Mouse (Mus musculus): ENCODE measurements at regions not wholly inside any gene's neighbourhood (a gene's known extent, or its start where the extent isn't known, plus 50 kb on each side); places are given as distances from the start of the nearest gene placed in this dataset.
"Not testable (repeated sequence)": the region's sequence is repeated elsewhere in the genome, so short reads cannot be mapped to it uniquely, and the experiment has no call there.

DNA sequence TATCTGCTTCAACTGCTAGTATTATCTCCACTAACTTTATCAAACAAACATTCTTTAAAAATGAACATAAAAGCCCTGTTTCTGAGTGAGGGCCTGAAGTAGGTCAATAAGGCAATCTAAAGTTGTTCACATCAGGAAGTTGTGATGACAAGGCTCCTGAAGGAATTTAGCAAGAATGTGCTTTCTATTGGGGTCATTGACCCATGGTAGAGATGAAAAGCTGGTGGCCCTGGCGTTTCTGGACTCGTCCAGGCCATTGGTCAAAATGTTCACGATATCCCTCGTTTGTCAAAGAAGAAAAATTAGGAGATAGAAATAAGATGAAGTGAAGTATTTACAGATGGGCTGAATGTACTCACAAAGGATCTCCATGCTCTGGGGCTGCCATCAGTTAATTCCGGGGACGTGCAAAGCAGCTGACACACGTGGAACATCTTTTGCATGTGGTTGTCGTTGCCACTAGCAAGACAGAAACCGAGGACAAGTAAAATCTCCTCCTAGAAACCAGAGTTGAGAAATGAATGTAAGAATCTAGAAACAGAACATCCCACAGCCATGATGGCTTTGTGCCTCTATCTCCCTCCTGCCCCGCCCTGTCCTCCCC, 134.1 kb downstream of the Snx18 start:
- DNase-seq = no peak

DNA sequence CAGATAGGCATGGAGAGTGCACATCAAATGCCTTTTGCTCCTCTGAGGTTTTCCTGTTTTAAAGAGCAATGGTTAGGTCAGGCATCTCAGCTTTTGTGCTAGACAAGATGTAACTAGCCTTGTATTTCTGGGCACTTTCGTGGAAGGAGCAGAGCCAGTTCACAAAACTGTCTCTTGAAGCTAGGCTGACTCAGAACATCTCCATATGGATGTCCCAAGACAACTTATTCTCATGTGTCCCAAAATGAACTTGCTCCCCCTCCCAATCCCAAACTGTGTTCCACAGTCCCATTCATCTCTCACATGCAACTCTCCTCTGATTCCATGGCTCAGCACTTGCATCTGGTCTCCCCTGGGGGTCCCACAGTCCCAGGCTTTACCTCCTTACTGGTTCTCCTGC, 135.5 kb downstream of the Snx18 start:
- DNase-seq = no peak

DNA sequence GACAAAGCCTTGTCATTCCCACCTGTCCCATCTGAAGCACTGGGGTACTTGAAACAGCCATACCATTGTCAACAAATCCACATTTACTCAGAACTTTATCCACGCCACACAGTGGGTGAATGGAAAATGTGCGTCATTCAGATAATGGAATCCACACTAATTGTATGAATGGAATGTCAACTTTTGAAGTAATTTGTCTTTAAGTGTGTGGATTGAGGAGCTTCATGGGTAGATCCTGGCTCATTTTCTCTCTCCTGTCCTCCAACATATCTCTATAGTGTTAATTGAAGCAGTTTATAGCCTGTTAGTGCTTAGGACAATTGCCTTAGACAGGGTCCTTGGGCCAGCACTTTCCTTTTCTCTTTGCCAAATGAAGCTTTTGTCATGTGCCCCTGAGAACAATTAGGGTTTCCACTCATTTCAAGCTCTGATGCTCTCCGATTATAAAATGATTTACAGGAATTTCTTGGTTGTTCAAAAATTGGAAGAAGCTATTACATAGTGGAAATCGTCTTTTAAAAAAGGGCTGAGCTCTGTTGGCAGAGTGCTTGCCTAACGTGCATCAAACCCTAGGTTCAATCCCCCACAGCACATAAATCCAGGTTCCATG, 140.4 kb downstream of the Snx18 start:
- DNase-seq = no peak

DNA sequence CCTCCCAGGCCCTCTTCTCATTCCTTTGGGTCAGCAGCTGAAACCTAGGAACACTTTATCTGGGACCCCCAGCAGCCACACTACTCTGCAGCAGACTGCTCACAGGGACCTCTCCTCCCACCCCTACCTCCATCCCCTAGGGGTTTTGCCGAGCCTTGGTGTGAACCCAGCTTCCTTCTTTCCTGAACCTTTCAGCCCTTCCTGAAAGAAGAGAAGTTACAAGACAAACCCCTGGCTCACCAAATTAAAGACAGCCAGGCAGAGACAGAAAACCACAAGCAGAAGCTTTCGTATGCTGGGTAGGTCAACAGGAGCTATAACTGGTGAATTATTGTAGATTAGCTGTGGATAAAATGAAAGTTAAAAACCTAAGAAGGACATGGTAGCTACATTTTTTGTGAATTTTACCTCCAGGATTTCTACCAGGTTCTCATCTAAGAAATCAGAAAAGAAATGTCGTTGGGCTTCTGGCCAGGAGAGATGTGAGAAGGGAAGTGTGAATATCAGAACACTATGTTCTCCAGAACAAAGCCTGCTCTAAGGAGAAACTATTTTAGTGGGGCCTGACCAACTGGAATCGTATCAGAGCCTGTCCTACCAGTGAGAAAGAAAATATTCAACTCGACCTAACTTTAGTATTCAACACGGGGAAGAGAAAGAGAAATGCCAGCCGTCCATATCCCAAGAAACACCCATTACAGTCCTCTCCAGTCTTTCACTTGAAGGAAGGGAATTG, 147.4 kb downstream of the Snx18 start:
- no peak for DNase-seq

DNA sequence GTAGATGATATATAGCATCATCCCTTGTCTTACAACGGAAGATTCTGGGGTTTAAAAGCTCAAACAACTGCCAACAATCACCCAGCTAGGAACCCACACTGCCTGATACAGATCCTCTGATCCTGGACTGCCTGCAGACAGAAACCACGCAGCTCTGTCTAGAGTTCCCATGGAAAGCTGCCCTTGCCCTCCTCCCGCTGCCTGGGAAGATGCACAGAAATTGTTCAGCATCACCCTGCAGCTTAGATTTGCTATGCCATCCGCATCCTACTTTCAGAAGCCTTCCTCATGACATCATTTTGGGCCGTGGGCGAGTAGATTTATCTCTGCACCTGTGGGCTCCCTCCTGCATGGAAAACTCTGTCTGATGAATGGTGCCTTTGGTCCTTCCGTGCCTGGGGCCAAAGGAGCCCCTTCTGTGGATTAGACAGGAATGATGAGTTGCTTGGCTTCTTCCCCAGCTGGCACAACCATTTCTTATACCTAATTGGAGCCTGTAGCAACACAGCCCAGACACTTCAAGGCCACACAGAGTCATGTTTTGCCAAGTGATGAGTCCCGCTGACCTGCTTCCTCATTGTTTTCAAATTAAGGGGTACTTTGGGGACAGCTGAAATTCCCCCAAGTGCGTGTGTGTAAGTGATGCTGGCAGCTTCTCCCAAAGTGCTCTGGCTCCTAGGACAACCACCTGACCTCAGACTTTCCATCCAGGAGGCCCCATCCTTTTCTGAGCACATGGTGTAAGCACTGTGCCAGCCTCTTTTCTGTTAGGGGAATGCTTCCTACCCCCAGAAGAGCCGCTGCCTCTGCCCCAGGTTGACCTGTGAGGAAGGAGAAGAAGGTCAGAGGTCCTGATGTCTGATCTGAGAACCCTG, 153.9 kb downstream of the Snx18 start:
- no peak for DNase-seq

DNA sequence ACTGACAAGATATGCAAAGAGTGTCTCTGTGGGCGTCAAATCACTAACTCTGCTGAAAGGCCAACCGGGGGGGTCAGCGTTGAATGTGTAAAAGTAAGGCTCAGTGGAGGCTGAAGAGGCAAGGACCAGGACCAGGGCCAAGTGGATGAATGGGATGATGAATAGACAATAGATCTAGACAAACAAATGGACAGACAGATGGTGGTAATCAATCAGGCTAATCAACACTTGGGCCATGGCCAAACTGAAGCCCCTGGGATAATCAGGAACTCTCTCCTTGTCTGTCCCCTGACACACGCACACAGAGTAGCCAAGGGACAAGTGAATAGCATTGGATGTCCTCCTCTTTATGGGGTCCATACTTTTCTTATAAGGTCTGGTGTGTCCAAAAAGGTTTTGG, 154.9 kb downstream of the Snx18 start:
- DNase-seq = no peak

DNA sequence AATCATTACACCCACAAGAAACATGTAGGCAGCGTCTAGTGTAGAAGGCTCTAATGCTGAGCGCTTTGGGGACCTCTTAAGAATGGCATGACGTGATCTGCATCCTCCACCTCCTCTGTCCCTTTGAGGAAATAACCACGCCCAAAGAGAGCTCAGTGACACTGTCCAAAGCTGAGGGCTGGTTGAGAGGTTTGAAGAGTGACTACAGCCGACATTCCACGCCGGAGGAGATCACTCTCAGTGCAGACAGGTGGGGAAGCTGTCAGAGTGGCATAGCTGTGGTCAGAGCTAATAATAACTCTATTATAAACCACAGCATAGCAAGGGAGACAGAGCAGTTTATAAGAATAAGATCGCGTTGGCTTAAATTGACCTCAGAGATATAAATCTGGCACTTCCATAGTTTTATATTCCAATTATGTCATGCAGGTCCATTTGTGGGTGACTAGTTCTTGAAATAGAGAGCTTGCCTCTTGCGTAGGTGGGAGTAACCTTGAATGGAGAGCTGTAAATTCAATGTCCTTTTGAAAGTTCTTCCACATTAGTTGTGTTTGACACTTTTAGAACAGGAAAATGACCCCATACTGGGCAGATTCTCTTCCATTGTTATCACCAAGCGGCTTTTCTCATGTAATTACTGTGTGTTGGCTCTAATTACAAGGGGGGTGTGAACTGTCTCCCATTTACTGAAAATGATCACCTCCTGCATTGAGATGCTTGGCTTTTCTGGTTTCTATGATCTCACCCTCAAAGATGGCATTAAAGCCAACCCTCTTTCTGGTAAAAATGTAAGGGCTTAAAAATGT, 161.7 kb downstream of the BC067074 start:
- no peak for DNase-seq

DNA sequence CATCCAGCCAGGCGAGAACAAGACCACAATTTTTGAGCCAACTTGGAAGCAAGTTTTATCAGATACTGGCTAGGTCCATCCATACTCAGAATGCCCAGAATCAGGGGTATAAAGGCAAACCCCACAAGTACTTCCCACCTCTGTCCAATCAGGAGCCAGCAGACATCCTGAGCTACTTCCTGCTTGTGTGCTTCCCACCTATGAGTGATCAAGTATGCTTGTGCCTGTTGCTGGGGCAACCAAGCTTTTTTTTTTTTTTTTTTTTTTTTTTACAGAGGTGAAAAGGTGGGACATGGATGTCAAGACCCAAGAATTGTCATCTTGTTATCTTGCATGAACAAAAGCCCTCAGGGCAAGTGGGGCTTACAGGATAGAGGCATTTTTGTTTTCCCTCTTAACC, 155.4 kb downstream of the BC067074 start:
- DNase-seq = no peak

DNA sequence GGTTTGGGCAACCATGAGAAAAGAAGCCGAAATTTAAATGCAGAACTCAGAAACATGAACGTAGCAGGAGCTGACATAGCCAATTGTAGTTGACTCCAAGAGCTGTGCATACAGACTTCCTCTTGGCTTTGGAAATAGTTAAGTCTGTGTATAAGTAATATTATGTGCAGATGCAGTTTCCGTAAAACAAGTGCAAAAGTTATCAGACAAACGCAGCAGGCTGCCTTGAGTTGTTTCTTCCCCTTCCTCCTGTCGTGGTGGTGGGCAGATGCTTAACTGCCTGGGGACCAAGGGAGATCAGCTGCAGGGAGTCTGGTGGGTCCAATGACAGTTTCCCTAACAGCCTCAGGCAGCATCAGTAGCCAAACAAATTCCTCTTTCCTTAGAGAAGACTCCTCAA, 153.3 kb downstream of the BC067074 start:
- DNase-seq = no peak

DNA sequence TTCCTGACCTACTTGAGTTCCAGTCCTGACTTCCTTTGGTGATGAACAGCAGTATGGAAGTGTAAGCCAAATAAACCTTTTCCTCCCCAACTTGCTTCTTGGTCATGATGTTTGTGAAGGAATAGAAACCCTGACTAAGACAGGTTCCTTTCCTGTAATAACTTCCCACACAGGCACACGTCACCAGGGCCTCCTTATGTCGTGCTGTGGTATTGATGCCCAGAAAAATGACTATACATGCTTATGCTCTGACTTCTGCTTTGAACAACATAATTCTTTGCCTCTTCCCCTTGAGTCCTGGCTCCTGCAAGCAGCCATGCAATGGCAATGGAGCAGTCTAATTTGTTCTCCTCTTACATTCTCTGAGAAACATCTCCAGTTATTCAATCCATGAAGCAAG, 151.5 kb downstream of the BC067074 start:
- not testable (repeated sequence) for DNase-seq

DNA sequence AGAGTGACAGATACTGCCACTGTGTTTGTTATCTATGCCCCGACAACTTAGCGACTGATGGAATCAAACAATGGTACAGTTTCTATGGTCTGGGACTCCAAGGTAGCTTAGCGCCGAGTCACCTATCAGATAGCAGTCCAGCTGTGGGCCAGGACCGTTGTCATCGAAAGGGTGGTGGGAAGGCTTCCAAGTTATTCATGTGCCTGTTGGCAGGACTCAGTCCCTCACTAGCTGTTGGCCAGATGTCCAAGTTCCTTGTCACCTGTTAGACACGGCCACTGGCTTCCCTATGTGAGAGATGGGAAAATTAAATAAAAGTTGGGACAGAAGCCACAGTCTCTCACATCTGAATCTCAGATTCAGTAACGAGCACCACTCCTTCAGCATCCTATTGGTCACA, 150.1 kb downstream of the BC067074 start:
- DNase-seq = no peak

DNA sequence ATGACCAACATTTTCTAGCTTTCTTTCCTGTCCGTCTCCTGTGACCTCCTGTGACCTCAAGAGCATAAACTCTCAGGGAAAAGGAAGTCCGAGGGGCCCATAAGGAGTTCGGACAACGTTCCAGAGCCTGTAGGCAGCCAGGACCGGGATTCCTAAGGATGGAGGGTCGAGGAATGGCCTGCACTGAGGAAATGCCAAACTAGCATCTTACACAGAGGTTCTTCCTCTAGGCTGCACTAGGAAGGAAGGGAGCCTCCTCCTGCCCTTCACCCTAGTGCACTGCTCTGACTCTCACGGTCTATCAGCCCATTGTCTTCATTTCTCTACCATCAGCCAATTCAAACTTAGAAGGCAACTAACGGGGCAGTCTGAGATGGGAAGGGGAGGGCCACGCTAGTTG, 149.2 kb downstream of the BC067074 start:
- no peak for DNase-seq

DNA sequence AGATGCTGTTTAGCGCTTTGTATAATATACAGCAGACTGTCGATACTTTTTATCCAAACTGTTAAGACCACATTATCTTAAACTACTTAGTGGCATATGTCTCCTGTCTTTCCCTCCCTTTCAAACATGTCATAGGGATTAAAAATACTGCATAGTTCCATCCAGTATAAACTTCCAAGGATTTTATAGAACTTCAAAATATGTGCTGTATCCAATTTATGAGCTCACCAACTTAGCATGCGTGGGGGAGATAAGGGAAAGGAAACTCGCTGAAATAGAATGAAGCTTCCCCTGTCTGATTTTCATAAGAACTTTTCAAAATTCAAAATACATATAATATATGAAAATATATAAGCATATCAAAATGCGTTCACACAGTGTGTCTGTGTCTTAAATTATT, 147.2 kb downstream of the BC067074 start:
- DNase-seq = no peak

DNA sequence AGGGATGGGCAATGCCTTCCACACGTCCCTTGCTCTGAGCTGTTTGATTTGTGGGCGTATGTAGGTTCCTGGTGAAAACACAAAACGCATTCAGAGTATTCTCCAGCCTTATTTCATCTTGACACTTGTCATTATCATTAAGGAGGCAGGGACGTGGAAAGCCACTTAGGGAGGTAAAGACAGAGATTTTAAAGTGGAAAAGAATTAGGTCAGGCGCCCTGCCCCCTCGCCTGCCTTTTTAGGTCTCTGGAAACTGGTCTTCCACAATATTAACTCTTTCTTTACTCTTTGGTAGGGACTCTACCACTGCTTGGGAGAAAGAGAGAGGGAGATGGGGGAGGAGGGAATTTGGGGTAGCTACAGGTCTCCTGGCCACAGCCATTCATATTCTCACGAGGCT, 146.6 kb downstream of the BC067074 start:
- DNase-seq = no peak

DNA sequence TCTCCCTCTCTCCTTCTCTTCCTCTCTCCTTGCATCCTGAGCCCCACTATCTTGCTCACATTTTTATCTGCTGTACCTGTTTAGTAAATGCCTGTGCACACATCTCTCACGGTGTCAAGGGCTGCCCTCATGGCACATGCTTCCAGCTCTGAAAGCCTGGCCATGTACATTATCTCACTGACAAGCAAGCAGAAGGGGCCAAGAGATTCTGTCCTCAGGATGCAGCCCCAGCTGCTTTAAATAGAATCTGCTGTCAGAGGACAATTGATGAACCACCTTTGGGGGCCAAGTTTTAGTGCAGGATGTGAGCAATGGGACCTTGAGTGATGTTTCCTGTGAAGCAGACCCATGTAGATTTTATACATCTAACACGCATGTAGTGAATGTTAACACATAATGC, 145.9 kb downstream of the BC067074 start:
- no peak for DNase-seq

DNA sequence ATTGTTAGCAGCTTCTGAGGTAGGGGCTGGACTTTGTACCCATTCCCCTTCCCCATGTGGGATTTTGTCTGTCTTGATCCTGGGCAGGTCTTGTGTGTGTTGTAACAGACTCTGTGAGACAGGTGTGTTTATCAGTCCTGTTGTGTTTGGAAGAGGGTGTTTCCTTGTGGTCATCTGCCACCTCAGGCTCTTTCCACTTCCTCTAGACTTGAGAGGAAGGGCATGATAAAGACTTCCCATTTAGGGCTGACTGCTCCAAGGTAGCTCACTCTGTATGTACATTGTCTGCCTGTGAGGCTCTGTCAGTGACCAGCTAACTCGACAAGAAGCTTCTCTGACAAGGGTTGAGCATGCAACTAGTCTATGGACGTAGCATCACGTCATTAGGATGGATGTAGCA, 143.3 kb downstream of the BC067074 start:
- DNase-seq = no peak

DNA sequence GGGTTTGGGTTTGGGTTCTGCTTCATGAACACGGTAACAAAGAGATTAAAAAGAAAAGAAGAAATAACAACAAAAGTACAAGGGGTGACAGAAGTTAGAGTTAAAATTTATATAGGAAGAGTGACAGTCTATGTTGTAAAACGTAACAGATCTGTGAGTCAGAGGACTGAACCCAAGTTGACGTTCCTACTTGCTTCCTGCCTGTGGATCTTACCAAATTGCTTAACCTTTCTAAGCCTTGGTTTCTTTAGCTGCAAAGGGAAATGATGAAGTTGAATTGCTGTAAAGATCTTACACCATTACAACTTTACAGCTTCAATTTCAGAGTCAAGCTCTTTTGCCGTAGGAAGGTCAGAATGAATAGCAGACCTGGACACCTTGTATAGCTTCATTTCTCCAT, 142.2 kb downstream of the BC067074 start:
- DNase-seq = no peak

DNA sequence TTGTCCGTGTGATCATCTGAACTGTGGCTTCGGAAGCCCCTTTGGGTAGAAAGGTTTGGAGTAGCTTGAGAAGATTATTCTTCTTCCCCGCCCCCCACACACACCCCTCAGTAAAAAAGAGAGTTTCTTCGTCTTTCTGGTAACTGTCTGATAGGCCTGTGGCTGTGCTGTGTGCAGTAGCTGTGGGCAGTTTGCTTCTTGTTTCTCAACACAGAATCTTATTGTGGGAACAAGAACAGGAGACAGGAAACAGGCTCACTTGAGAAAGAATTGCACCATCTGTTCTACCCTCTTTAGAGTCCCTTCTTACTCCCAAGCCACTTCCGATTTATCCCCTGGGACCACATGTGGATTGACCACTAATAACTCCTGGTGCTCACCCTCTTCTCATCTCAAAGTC, 140.5 kb downstream of the BC067074 start:
- DNase-seq = no peak

DNA sequence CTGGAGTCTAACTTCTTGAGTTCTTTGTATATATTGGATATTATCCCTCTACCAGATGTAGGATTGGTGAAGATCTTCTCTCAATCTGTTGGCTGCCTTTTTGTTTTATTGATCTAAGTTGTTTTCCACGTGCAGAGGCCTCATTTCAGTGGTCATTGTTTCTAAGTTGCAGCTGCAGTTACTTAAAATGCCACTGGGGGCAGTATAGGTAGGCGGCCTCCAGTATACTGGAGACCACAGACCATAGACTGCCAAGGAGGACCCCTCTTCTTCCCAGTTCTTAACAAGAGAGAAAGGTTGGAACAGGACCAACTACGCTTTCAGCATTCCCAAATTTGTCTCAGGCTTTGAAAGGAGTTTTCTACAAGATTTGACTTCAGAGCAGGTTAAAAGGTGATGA, 136.7 kb downstream of the BC067074 start:
- no peak for DNase-seq
